Mouse (Mus musculus) megakaryocyte, embryonic 14.5 days (primary cell): ENCODE measurements around the gene Atp13a2. TPM values are rescaled to one million over a fixed set of nuclear protein-coding genes. Genes with fewer than 3 reads are reported as not detected.
A peak's percentile ranks its signal among the peaks of the same experiment; 100 is the strongest.

Experiments
- H3K27me3 ChIP-seq: replicated peaks from 2 replicates; pipeline ENCODE3; 2012; ENCODE audit warnings: inconsistent platforms
- H3K36me3 ChIP-seq: replicated peaks from 2 replicates; pipeline ENCODE3; 2012; ENCODE audit warnings: low read length, inconsistent platforms, mixed read lengths
- H3K4me1 ChIP-seq: 2 replicates; pipeline ENCODE4 v1.6.1; 2012; ENCODE audit warnings: inconsistent platforms
- H3K4me3 ChIP-seq: replicated peaks from 2 replicates; pipeline ENCODE3; 2012; ENCODE audit warnings: moderate library complexity, mild to moderate bottlenecking, inconsistent platforms
- H3K9me3 ChIP-seq: 2 replicates; pipeline ENCODE4 v1.6.1; 2012; ENCODE audit warnings: inconsistent platforms
- FLI1 ChIP-seq: IDR thresholded peaks from 2 replicates; pipeline ENCODE4 v1.6.1; 2012; ENCODE audit warnings: low read length, inconsistent platforms, mixed read lengths
- GATA1 ChIP-seq: IDR thresholded peaks from 3 replicates; pipeline ENCODE4 v1.6.1; 2012; ENCODE audit warnings: mixed read lengths, low read length, inconsistent platforms, borderline replicate concordance
- polyA plus RNA-seq: library from polyadenylated mRNA; stranded (reverse); fragments of >175 nt; gene quantifications from 2 replicates; pipeline ENCODE4 v1.2.3, GENCODE M21; 2012; ENCODE audit warnings: low replicate concordance; ENCODE audit not compliant: insufficient read depth

Atp13a2 gene
- polyA plus RNA-seq, 1 experiment, result 373 TPM

DNA sequence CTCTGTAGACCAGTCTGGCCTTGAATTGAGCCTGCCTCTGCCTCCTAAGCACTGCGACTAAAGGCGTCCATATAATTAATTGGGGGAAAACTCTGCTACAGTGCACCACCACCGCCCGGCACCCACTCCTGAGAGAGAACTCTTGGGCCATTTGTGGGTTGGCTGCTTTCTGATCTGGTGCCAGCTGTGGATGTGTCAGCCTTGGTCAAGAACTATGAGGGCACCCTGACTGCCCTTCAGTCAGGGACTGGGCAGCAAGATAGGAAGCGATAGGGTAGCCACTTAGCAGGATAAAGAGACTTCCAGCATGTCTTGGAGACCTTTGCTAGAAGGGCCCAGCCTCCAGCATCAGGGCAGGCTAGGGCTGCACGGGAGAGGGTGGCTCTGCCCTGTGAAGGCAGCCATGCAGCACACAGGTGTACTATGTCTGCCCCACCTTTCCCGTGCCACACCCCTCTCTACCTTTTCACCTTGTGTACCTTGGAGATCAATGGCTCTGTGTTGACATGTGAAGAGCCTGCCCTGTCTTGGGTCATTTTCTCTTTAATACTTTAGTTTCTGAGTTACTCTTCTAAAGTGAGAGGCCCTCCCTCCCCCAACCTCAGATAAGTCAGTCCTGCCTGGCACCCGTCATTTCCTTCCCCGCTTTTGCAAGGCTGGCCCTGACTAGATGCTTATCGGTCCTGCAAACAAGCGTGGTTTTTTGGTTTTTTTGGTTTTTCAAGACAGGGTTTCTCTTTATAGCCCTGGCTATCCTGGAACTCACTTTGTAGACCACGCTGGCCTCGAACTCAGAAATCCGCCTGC is 8.6 kb upstream of the Atp13a2 start:
- H3K9me3 ChIP-seq, result peaks cover 16% of the 10 kb centered on the region
- no peak for TF ChIP-seq FLI1
- TF ChIP-seq GATA1, result no peak
- no peaks in the 10 kb centered on the region for H3K27me3 ChIP-seq
- peaks cover 51% of the 10 kb centered on the region for H3K4me1 ChIP-seq
- H3K36me3 ChIP-seq, result peaks cover 87% of the 10 kb centered on the region
- peak overlapping the region; percentile 83 for H3K4me3 ChIP-seq

GRCm38 (mm10) chr4:140981605-140982004 is 5.1 kb upstream of the Atp13a2 start:
- H3K9me3 ChIP-seq, result peaks cover 16% of the 10 kb centered on the region
- no peak overlapping the region for H3K4me3 ChIP-seq
- H3K27me3 ChIP-seq, result no peaks in the 10 kb centered on the region
- peaks cover 70% of the 10 kb centered on the region for H3K4me1 ChIP-seq
- peaks cover 52% of the 10 kb centered on the region for H3K36me3 ChIP-seq
- TF ChIP-seq FLI1, result no peak
- no peak for TF ChIP-seq GATA1

GRCm38 (mm10) chr4:140982808-140983207 is 3.9 kb upstream of the Atp13a2 start:
- H3K4me1 ChIP-seq, result peaks cover 67% of the 10 kb centered on the region
- peak overlapping the region; percentile 84 for H3K4me3 ChIP-seq
- H3K9me3 ChIP-seq, result peaks cover 16% of the 10 kb centered on the region
- peaks cover 40% of the 10 kb centered on the region for H3K36me3 ChIP-seq
- no peaks in the 10 kb centered on the region for H3K27me3 ChIP-seq
- TF ChIP-seq FLI1, result no peak
- no peak for TF ChIP-seq GATA1

DNA sequence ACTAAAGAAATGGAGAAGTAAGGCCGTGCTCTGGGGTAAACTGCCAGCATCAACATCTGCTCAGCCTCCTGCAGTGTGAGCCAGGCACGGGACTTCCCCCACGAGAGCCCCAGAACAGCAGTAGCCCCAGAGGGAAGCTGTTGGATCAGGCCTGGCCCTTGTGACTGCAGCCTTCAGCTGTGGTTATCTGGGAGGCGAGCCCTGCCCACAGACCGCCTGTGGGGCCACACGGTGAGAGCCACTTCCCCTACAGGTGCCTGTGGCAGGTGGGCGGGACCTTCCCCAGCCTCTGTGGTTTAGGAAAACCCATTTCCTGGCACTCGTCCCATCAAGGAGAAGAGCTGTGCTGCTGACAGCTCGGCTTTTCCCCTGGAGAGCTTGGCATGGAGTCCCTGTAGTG is 3.2 kb upstream of the Atp13a2 start:
- no peak for TF ChIP-seq GATA1
- 0 out of 2 replicates have a peak, but pooled peaks have one; percentile 45 for TF ChIP-seq FLI1
- Histone ChIP-seq H3K36me3 (peaks cover 33% of the 10 kb centered on the region), H3K9me3 (peaks cover 16% of the 10 kb centered on the region), H3K4me3 (peak overlapping the region; percentile 84), H3K4me1 (peaks cover 65% of the 10 kb centered on the region), H3K27me3 (no peaks in the 10 kb centered on the region)

DNA sequence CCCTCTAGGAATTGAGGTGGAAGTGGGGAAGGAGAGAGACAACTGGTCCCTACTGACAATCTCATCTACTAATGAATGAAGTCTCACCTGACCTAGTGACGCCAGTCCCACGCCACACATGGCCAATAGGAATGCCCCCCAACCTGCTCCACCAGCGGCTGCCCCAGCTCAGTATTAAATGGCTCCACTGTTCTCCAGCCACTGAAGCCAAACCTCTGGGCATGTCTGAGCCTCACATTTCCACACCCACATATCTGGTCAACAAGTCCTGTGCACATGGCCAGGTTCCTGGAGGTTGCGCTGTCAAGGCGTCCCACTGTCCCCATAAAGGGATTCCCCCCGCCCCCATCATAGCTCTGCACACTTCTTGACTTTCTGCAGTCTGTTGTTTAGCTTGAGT is 2.1 kb upstream of the Atp13a2 start:
- TF ChIP-seq GATA1, result no peak
- Histone ChIP-seq H3K4me1 (peaks cover 66% of the 10 kb centered on the region), H3K4me3 (no peak overlapping the region), H3K9me3 (peaks cover 16% of the 10 kb centered on the region), H3K36me3 (peaks cover 32% of the 10 kb centered on the region), H3K27me3 (no peaks in the 10 kb centered on the region)

DNA sequence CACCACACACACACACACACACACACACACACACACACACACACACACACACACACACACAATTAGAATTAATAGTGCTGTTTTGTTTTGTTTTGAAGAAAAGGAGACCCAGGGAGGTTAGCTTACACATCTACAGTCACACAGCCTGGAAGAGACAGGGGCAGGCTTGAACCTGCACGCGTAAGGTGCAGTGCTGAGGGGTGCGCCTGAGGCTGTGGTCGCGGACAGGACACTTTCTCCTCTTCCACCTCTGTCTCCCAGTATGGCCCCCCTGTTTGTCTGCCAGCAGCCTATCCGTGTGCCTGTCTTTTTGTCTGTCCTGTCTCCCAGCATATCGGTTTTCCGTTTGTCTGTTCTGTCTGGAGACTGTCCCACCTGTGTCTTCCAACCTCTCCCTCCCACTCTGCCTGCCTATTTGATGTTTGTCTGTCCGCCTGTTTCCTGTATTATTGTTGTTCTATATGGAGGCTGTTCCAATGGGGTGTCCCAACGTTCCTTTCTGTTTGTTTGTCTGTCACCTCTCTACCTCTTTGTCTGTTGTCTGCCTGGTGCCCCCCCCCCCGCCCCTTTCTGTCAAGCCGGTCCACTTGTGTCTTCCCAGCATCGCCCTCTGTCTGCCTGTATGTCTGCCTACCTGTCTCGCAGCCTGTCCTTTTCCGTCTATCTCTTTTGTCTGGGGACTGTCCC is 506 bp upstream of the Atp13a2 start:
- Histone ChIP-seq H3K27me3 (no peaks in the 10 kb centered on the region), H3K9me3 (peaks cover 7% of the 10 kb centered on the region), H3K4me3 (peak overlapping the region; percentile 100), H3K36me3 (peaks cover 29% of the 10 kb centered on the region), H3K4me1 (peaks cover 80% of the 10 kb centered on the region)
- TF ChIP-seq FLI1 (no peak), GATA1 (no peak)

- Histone ChIP-seq H3K4me1 (peaks cover 87% of the 10 kb centered on the region), H3K9me3 (no peaks in the 10 kb centered on the region), H3K36me3 (peaks cover 36% of the 10 kb centered on the region), H3K4me3 (peak overlapping the region; percentile 100), H3K27me3 (no peaks in the 10 kb centered on the region)
- TF ChIP-seq FLI1 (no peak), GATA1 (no peak)
Measured at GRCm38 (mm10) chr4:140987476-140987875, 803 bp downstream of the Atp13a2 start.

DNA sequence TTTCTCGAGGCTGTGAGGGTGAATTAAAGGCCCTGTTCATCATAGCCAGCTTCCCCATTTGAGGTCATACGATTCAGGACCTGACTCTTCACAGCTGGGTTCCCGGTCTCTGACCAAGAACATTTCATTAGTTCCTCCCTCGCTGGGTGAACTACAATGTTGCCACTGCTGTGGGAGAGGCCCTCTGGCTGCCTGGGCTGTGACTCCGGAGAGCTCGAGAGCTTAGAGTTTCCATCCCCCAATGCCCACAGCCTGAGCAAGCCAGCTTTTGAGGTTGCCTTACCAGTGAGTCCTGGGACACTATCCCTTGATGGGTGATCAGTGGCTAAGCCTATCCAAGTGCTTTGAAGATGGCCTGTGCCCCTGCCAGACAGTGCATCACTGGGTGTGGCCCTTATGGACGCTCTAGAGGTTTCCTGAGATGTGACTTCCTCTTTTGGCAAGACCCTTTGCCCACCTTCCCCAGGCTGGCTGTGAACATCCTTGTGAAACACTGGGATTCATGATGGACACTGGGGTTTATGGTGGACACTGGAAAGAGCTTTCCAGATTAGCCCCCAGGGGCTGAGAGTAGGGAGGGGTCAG is 2.1 kb downstream of the Atp13a2 start:
- no peaks in the 10 kb centered on the region for H3K27me3 ChIP-seq
- TF ChIP-seq GATA1 (no peak), FLI1 (no peak)
- peaks cover 48% of the 10 kb centered on the region for H3K36me3 ChIP-seq
- peak overlapping the region; percentile 88 for H3K4me3 ChIP-seq
- H3K9me3 ChIP-seq, result no peaks in the 10 kb centered on the region
- peaks cover 82% of the 10 kb centered on the region for H3K4me1 ChIP-seq

DNA sequence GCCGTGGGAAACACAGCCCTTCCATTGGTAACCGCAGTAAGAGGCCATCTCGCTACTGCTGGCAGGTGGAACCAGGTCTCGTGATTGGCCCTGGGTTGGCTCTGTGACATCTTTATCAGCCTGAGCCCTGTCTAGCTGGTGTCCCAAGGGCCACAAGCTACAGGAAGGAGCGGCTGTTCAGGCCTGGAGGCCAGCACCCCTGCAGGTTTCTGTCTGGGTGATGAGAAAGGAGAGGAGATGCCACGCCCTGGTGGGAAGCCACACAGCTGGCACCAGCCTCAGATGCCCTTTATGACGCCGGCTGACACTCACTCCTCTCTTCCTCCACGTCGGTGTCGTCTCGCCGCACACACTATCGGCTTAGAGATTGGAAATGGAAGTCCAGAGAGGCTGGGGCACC is 2.8 kb downstream of the Atp13a2 start:
- Histone ChIP-seq H3K4me3 (peak overlapping the region; percentile 88), H3K27me3 (no peaks in the 10 kb centered on the region), H3K9me3 (no peaks in the 10 kb centered on the region), H3K4me1 (peaks cover 79% of the 10 kb centered on the region), H3K36me3 (peaks cover 55% of the 10 kb centered on the region)
- TF ChIP-seq GATA1 (no peak), FLI1 (no peak)

GRCm38 (mm10) chr4:140992215-140992614 is 5.5 kb downstream of the Atp13a2 start:
- Histone ChIP-seq H3K4me3 (no peak overlapping the region), H3K4me1 (peaks cover 74% of the 10 kb centered on the region), H3K36me3 (peaks cover 82% of the 10 kb centered on the region), H3K27me3 (no peaks in the 10 kb centered on the region), H3K9me3 (no peaks in the 10 kb centered on the region)
- TF ChIP-seq FLI1, result no peak
- no peak for TF ChIP-seq GATA1
